Mouse (Mus musculus): ENCODE measurements around the gene Tanc2. TPM values are rescaled to one million over a fixed set of nuclear protein-coding genes. Genes with fewer than 3 reads are reported as not detected.

Tanc2 gene
- polyA plus RNA-seq, 1 experiment = 15.2 TPM

GRCm38 (mm10) chr11:105927065-105928030, 337.6 kb downstream of the Tanc2 start:
- no peak for DNase-seq (ENCODE audit: low read depth)

- DNase-seq (ENCODE audit: low read depth) = no peak
Measured at GRCm38 (mm10) chr11:105928171-105928570, 338.4 kb downstream of the Tanc2 start.

- no peak for DNase-seq (ENCODE audit: low read depth)
Measured at GRCm38 (mm10) chr11:105931380-105931779, 341.6 kb downstream of the Tanc2 start.

- DNase-seq (ENCODE audit: low read depth) = no peak
Measured at GRCm38 (mm10) chr11:105933746-105934145, 344.0 kb downstream of the Tanc2 start.

GRCm38 (mm10) chr11:105934303-105934711, 344.5 kb downstream of the Tanc2 start:
- no peak for DNase-seq (ENCODE audit: low read depth)

- DNase-seq (ENCODE audit: low read depth) = no peak
Measured at GRCm38 (mm10) chr11:105934816-105935215, 345.0 kb downstream of the Tanc2 start.

GRCm38 (mm10) chr11:105935496-105935895, 345.7 kb downstream of the Tanc2 start:
- DNase-seq (ENCODE audit: low read depth) = no peak

GRCm38 (mm10) chr11:105936200-105936599, 346.4 kb downstream of the Tanc2 start:
- DNase-seq (ENCODE audit: low read depth) = no peak

GRCm38 (mm10) chr11:105936974-105937373, 347.2 kb downstream of the Tanc2 start:
- no peak for DNase-seq (ENCODE audit: low read depth)

- DNase-seq (ENCODE audit: low read depth) = no peak
Measured at GRCm38 (mm10) chr11:105938771-105939170, 349.0 kb downstream of the Tanc2 start.

- DNase-seq (ENCODE audit: low read depth) = no peak
Measured at GRCm38 (mm10) chr11:105941973-105942372, 352.2 kb downstream of the Tanc2 start.

- DNase-seq (ENCODE audit: low read depth) = no peak
Measured at GRCm38 (mm10) chr11:105943133-105944102, 353.6 kb downstream of the Tanc2 start.

- no peak for DNase-seq (ENCODE audit: low read depth)
Measured at GRCm38 (mm10) chr11:105944126-105944621, 354.4 kb downstream of the Tanc2 start.

- peak; percentile 72 for DNase-seq (ENCODE audit: low read depth)
Measured at GRCm38 (mm10) chr11:105944770-105945672, 355.2 kb downstream of the Tanc2 start.

GRCm38 (mm10) chr11:105946694-105947154, 356.9 kb downstream of the Tanc2 start:
- peak; percentile 66 for DNase-seq (ENCODE audit: low read depth)

- DNase-seq (ENCODE audit: low read depth) = no peak
Measured at GRCm38 (mm10) chr11:105948255-105948654, 358.5 kb downstream of the Tanc2 start.

GRCm38 (mm10) chr11:105950519-105950918, 360.7 kb downstream of the Tanc2 start:
- no peak for DNase-seq (ENCODE audit: low read depth)

- DNase-seq (ENCODE audit: low read depth) = no peak
Measured at GRCm38 (mm10) chr11:105951601-105952044, 361.8 kb downstream of the Tanc2 start.

- no peak for DNase-seq (ENCODE audit: low read depth)
Measured at GRCm38 (mm10) chr11:105952111-105952510, 362.3 kb downstream of the Tanc2 start.

- no peak for DNase-seq (ENCODE audit: low read depth)
Measured at GRCm38 (mm10) chr11:105952911-105953386, 363.2 kb downstream of the Tanc2 start, which contains the start of gene Cyb561. TSS of gene Cyb561 (minus strand) at chr11:105953336.
